Mouse (Mus musculus) neural tube, embryonic 11.5 days (tissue): ENCODE measurements at regions not wholly inside any gene's neighbourhood (a gene's known extent, or its start where the extent isn't known, plus 50 kb on each side); places are given as distances from the start of the nearest gene placed in this dataset.
"Not testable (repeated sequence)": the region's sequence is repeated elsewhere in the genome, so short reads cannot be mapped to it uniquely, and the experiment has no call there.

Experiments
- ATAC-seq: fragments of 200-750 bp; cut with Nextera tagmentation; 2 replicates; pipeline ENCODE4 v1.8.0; 2017; ENCODE audit warnings: moderate number of reproducible peaks, mild to moderate bottlenecking, moderate TSS enrichment, moderate library complexity; ENCODE audit not compliant: insufficient read depth, low FRiP score, low TSS enrichment
- DNase-seq: peaks from one replicate; pipeline ENCODE4 v3.0.0-alpha.2; 2015; ENCODE audit warnings: low spot score
- H3K27ac ChIP-seq: fragments of 300-500 bp; sonication (generic); 2 replicates; pipeline ENCODE4 v1.5.1; 2014; ENCODE audit warnings: low read depth, mild to moderate bottlenecking, low read length
- H3K27me3 ChIP-seq: fragments of 300-500 bp; sonication (generic); 2 replicates; pipeline ENCODE4 v1.6.1; 2014; ENCODE audit warnings: mild to moderate bottlenecking, low read length, mixed read lengths; ENCODE audit not compliant: control insufficient read depth, insufficient read depth
- H3K36me3 ChIP-seq: fragments of 300-500 bp; sonication (generic); 2 replicates; pipeline ENCODE4 v1.6.1; 2014; ENCODE audit warnings: mild to moderate bottlenecking, low read length, moderate library complexity, mixed read lengths; ENCODE audit not compliant: control insufficient read depth, insufficient read depth
- H3K4me1 ChIP-seq: fragments of 300-500 bp; sonication (generic); 2 replicates; pipeline ENCODE4 v1.6.1; 2014; ENCODE audit warnings: low read length, mixed read lengths; ENCODE audit not compliant: control insufficient read depth, insufficient read depth
- H3K4me2 ChIP-seq: fragments of 300-500 bp; sonication (generic); 2 replicates; pipeline ENCODE4 v1.6.1; 2014; ENCODE audit warnings: low read depth, mild to moderate bottlenecking, moderate library complexity
- H3K4me3 ChIP-seq: fragments of 300-500 bp; sonication (generic); 2 replicates; pipeline ENCODE4 v1.5.1; 2014; ENCODE audit warnings: low read depth, low read length
- H3K9ac ChIP-seq: fragments of 300-500 bp; sonication (generic); 2 replicates; pipeline ENCODE4 v1.6.1; 2014; ENCODE audit warnings: mild to moderate bottlenecking, low read length
- H3K9me3 ChIP-seq: fragments of 300-500 bp; sonication (generic); 2 replicates; pipeline ENCODE4 v1.6.1; 2016; ENCODE audit warnings: low read length; ENCODE audit not compliant: control insufficient read depth
- WGBS: fragments of 180-500 bp; shearing (Covaris S2); extraction: QIAGEN DNeasy Blood & Tissue Kit; methylation state at CpG from one replicate; pipeline ENCODE4 v1.1.7; 2014; 5-methylcytosine and 5-hydroxymethylcytosine counted together

DNA sequence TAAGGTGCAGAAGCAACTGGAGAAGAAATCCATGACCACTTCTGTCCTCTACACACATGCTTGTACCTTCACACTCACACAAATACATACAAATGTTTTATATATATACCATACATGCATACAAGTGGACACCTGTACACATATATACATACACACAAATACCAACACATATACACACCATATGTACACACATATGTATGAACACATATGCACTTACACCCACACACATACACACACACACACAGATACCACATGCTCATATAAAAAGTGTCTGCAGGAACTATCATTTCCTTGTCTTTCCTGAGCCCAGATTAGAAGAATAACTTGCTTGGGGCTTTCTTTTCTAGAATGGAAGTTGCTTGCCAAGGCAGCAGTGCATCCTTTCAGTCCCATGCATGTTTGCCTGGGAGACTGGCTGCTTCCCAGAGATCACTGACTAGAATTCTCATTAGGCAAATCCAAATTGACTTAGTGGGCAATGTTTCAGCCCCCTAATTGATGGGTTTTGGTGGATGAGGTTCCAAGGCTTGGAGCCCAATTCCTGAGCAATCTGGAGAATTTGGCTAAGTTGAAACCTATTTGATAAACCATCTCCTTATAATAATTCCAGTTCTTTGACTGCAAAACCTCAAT, 169.2 kb upstream of the Hddc2 start:
- Histone ChIP-seq H3K4me2 (no peak overlapping the region), H3K4me1 (no peaks in the 10 kb centered on the region), H3K9ac (no peak overlapping the region), H3K4me3 (no peak overlapping the region), H3K36me3 (no peaks in the 10 kb centered on the region), H3K27me3 (no peaks in the 10 kb centered on the region), H3K27ac (no peak overlapping the region), H3K9me3 (no peaks in the 10 kb centered on the region)
- no peak for DNase-seq
- no peak for ATAC-seq

DNA sequence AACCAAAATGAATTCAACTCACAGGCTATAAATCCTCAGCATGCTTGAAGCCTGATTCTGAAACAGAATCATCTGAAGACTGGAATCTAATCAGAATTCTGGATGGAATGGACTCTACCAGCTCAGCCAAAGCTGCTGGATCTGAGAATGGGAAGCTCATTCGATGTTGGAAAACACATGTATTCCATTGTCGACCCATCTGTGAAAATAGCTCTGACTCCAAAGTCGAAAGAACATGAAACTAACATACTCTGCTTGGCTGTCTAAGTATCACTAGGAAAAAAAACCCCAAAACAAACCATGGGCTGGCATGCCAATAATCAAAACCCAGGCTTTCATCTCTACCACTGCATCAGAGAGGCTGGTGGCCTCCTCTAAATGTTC, 168.7 kb upstream of the Hddc2 start:
- H3K27ac ChIP-seq: no peak overlapping the region
- DNase-seq (no peak), ATAC-seq (no peak)
- no peaks in the 10 kb centered on the region for H3K9me3 ChIP-seq
- no peak overlapping the region for H3K9ac ChIP-seq
- no peaks in the 10 kb centered on the region for H3K36me3 ChIP-seq
- H3K27me3 ChIP-seq: no peaks in the 10 kb centered on the region
- no peak overlapping the region for H3K4me2 ChIP-seq
- H3K4me1 ChIP-seq: no peaks in the 10 kb centered on the region
- H3K4me3 ChIP-seq: no peak overlapping the region
- WGBS: 85% methylated on average over 3 of the region's 3 CpGs

DNA sequence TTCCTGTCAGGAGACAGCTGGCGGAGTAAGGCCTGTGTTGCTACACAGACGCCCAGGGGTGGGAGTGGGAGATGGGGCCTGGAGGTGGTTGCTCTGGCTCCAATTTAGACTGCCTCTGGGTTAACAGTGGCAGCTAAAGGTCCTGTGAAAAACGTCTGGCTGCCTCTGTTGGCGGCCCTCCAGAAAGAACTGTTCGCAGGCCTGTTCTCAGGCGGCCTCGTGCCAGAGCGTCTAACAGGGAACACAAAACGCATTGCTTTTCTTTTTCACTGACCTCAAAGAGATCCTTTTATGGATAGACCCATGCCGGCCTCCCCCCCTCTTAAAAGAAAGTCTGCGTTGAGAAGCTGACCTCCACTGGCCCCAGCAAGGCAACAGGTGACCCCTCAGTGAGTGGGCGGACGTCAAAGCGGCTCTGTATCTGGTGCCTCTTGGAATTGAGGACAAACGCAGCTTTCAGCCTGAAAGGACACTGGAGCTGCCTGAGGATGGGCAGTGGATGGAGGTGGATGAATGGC, 140.0 kb upstream of the Hddc2 start:
- H3K4me3 ChIP-seq: no peak overlapping the region
- H3K4me2 ChIP-seq: no peak overlapping the region
- no peaks in the 10 kb centered on the region for H3K9me3 ChIP-seq
- H3K9ac ChIP-seq: no peak overlapping the region
- DNase-seq (peak; percentile 12), ATAC-seq (0 out of 2 replicates have a peak, but pooled peaks have one; percentile 27)
- no peaks in the 10 kb centered on the region for H3K27me3 ChIP-seq
- no peaks in the 10 kb centered on the region for H3K4me1 ChIP-seq
- no peaks in the 10 kb centered on the region for H3K36me3 ChIP-seq
- 58% methylated on average over 15 of the region's 15 CpGs for WGBS
- H3K27ac ChIP-seq: no peak overlapping the region

DNA sequence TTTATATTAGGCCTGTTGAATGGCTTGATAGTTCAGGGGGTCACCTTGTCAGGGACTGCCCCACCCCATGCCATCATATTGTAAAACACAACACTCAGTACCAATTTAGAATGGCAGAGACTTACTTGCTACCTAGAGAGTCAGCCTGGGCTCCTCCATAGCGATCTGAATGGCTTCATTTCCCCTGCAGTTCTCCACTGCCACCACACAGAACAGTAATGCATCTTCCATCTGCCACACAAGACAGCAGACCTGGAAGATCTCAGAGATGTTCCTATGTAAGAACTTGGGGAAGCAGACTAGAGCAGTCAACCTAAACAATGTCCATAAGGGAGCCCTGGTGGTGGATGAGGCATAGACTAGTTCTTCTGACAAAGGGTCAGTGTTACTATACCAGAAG, 123.6 kb upstream of the Hddc2 start:
- no peaks in the 10 kb centered on the region for H3K27me3 ChIP-seq
- no peak for DNase-seq
- no peak overlapping the region for H3K9ac ChIP-seq
- no peak overlapping the region for H3K4me3 ChIP-seq
- no peak overlapping the region for H3K27ac ChIP-seq
- no peaks in the 10 kb centered on the region for H3K36me3 ChIP-seq
- H3K4me1 ChIP-seq: no peaks in the 10 kb centered on the region
- H3K9me3 ChIP-seq: no peaks in the 10 kb centered on the region
- 38% methylated on average over 1 of the region's 1 CpGs for WGBS
- no peak for ATAC-seq
- H3K4me2 ChIP-seq: no peak overlapping the region

DNA sequence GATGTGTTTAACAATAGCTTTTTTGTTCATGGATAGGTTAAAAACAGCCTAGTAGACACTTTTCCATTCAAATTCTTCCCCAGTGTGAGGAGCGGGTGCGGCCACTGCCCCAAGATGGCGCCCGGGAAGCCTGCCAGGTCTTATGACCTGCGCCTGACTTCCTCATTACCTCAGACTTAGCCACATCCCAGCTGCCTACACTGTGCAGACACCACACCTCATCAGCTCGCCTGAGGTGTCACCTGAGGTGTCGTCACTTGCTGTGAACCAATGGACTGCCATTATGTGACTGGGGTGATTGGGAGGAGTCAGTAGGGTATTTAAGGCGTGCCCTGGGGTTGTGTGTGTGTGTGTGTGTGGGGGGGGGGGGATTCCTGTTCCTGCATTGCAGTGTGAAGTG, 101.0 kb upstream of the Hddc2 start:
- WGBS: 92% methylated on average over 8 of the region's 8 CpGs
- H3K9me3 ChIP-seq, H3K27ac ChIP-seq, ATAC-seq, H3K4me2 ChIP-seq, DNase-seq, H3K4me3 ChIP-seq, H3K9ac ChIP-seq, H3K36me3 ChIP-seq, H3K27me3 ChIP-seq, H3K4me1 ChIP-seq: not testable (repeated sequence)

DNA sequence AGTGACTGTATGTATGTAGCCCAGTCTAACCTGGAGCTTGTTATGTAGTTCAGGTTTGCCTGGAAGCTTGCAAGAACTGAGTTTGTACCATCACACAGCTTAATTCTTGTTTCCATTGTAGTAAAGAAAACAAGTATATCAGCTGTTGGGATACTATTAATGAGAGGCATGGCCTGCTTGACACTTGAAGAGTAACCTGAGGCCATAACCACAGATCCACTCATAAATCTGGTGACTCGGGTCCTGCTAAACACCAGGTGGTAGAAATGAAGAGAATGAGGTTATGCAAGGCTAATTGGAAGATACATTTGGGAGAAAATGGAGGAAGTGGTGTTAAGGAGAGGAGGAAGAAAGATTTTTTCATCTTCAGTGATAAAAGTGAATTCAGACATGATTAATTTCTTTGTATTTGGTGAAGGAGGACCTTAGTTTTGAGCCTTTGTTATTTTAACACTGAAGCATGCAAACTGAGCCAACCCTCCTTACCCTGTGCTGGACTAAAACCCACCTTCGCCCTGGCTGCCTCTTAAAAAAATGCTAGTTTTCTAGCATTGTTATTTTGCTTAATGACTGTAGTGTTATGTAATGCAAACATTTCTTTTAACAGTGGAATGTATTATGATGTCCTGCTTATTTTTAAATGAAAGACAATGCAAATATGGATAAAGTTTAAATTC, 100.3 kb upstream of the Hddc2 start:
- H3K9me3 ChIP-seq: no peaks in the 10 kb centered on the region
- no peaks in the 10 kb centered on the region for H3K27me3 ChIP-seq
- DNase-seq: no peak
- WGBS: 78% methylated on average over 2 of the region's 2 CpGs
- no peaks in the 10 kb centered on the region for H3K4me1 ChIP-seq
- no peak overlapping the region for H3K4me3 ChIP-seq
- no peak overlapping the region for H3K9ac ChIP-seq
- no peaks in the 10 kb centered on the region for H3K36me3 ChIP-seq
- H3K4me2 ChIP-seq: no peak overlapping the region
- no peak overlapping the region for H3K27ac ChIP-seq
- ATAC-seq: no peak

DNA sequence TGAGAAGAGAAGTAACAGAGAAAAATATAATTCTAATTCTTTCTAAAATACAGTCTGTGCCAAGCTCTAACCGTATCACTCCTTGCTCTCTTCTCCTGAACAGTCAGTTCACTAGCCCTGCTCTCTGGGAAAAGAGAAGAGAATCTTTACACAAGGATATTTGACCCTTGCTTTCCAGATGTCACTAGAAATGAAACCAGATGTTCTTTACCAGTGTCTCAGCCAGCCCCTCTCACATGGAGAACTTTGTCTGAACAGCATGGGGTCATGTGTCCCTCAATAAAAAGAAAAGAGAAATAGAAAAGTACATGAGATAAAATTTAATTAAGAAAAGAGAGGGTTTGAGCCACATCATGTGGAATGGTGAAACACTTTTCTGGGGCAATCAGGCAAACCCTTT, 91.3 kb upstream of the Hddc2 start:
- Histone ChIP-seq H3K27ac (no peak overlapping the region), H3K9me3 (no peaks in the 10 kb centered on the region), H3K27me3 (no peaks in the 10 kb centered on the region), H3K36me3 (no peaks in the 10 kb centered on the region), H3K4me1 (no peaks in the 10 kb centered on the region), H3K4me3 (no peak overlapping the region), H3K9ac (no peak overlapping the region), H3K4me2 (no peak overlapping the region)
- no peak for ATAC-seq
- DNase-seq: no peak
- 54% methylated on average over 1 of the region's 1 CpGs for WGBS

DNA sequence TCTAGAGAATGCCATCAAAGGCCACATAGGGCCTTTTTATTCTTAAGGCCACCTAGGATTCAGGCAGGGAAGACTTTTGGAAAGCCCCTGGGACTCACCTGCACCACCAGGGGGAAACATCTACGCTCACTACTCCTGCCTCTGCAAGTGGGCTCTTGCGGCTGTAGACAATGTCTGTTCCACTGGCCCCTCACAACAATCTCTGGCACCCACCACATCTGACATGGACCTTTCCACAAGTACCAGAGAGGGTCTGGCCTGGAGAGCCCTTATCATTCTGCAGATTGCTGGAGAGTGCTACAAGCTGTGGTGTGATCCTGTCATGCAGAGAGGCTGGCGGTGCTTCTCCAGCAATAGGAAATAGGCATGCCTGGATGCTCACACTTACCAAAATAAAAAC, 84.1 kb upstream of the Hddc2 start:
- Histone ChIP-seq H3K4me2 (no peak overlapping the region), H3K9ac (no peak overlapping the region), H3K9me3 (no peaks in the 10 kb centered on the region), H3K4me3 (no peak overlapping the region), H3K27me3 (no peaks in the 10 kb centered on the region), H3K36me3 (no peaks in the 10 kb centered on the region), H3K27ac (no peak overlapping the region), H3K4me1 (no peaks in the 10 kb centered on the region)
- DNase-seq (no peak), ATAC-seq (no peak)
- 87% methylated on average over 3 of the region's 3 CpGs for WGBS

DNA sequence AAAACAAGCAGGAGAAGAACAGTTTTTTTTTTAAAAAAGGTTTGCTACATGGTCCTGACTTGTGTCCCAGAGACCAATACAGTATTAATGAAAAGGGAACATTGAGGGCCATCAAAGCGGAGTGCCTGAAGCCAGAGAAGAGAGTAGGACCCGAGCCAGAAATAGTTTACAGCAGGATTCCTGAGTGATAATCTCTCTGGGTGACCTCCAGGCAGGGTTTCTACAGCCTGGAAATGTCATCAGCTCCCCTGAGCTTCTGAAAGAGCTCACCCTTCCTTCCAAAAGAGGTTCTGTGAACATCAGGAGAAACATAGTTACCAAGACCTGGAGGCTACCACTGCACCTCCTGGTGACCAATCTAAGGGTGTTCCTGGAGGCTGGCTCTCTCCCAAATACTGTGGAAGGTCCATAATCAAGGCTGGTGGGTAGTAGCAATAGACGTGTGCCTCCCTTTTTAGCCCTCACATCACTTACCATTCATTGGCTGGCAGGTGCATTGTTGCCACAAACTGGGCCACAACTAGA, 70.7 kb upstream of the Hddc2 start:
- ATAC-seq: no peak
- Histone ChIP-seq H3K9me3 (no peaks in the 10 kb centered on the region), H3K27me3 (no peaks in the 10 kb centered on the region), H3K27ac (no peak overlapping the region), H3K36me3 (no peaks in the 10 kb centered on the region), H3K4me1 (no peaks in the 10 kb centered on the region), H3K4me3 (no peak overlapping the region), H3K4me2 (no peak overlapping the region), H3K9ac (no peak overlapping the region)
- WGBS: 73% methylated on average over 3 of the region's 3 CpGs
- DNase-seq: no peak
